Mouse (Mus musculus) limb, embryonic 14.5 days (tissue): Measurements from ENCODE around the gene Zfp90. TPM values are rescaled to one million over a fixed set of nuclear protein-coding genes. Genes with fewer than 3 reads are reported as not detected.

Experiments used
- ATAC-seq: fragments of 200-750 bp; cut with Nextera tagmentation; 2 replicates; pipeline ENCODE4 v1.8.0; 2017; ENCODE audit warnings: low read depth, moderate number of reproducible peaks, moderate TSS enrichment; ENCODE audit not compliant: low FRiP score
- DNase-seq: peaks from one replicate; pipeline ENCODE4 v3.0.0-alpha.2; 2015; ENCODE audit warnings: low spot score
- H3K27ac ChIP-seq: fragments of 300-500 bp; sonication (generic); replicated peaks from 2 replicates; pipeline ENCODE4 v1.5.1; 2014; ENCODE audit warnings: low read depth, mild to moderate bottlenecking, low read length, moderate library complexity, mixed read lengths
- H3K27me3 ChIP-seq: fragments of 300-500 bp; sonication (generic); 2 replicates; pipeline ENCODE4 v1.6.1; 2014; ENCODE audit warnings: low read length, mixed read lengths; ENCODE audit not compliant: control insufficient read depth, insufficient read depth
- H3K36me3 ChIP-seq: fragments of 300-500 bp; sonication (generic); 2 replicates; pipeline ENCODE4 v1.6.1; 2014; ENCODE audit warnings: mild to moderate bottlenecking, low read length, moderate library complexity, mixed read lengths; ENCODE audit not compliant: control insufficient read depth, insufficient read depth
- H3K4me1 ChIP-seq: fragments of 300-500 bp; sonication (generic); 2 replicates; pipeline ENCODE4 v1.6.1; 2014; ENCODE audit warnings: antibody characterized with exemption, low read length, mixed read lengths; ENCODE audit not compliant: control insufficient read depth, insufficient read depth
- H3K4me2 ChIP-seq: fragments of 300-500 bp; sonication (generic); replicated peaks from 2 replicates; pipeline ENCODE4 v1.6.1; 2014; ENCODE audit warnings: low read depth, mild to moderate bottlenecking, low read length, moderate library complexity; ENCODE audit not compliant: severe bottlenecking
- H3K4me3 ChIP-seq: fragments of 300-500 bp; sonication (generic); replicated peaks from 2 replicates; pipeline ENCODE4 v1.5.1; 2014; ENCODE audit warnings: low read length
- H3K9ac ChIP-seq: fragments of 300-500 bp; sonication (generic); 2 replicates; pipeline ENCODE4 v1.6.1; 2014; ENCODE audit warnings: mild to moderate bottlenecking, low read depth, low read length, moderate library complexity; ENCODE audit not compliant: severe bottlenecking
- H3K9me3 ChIP-seq: fragments of 300-500 bp; sonication (generic); 2 replicates; pipeline ENCODE4 v1.6.1; 2016; ENCODE audit warnings: low read length; ENCODE audit not compliant: control insufficient read depth
- POLR2A ChIP-seq: fragments of 200-500 bp; IDR thresholded peaks from 2 replicates; pipeline ENCODE4 v1.8.0; 2012; ENCODE audit warnings: inconsistent platforms, mild to moderate bottlenecking, moderate library complexity, borderline replicate concordance; ENCODE audit not compliant: insufficient read depth, insufficient read length; ENCODE audit errors: extremely low read depth
- WGBS: fragments of 180-500 bp; shearing (Covaris S2); extraction: QIAGEN DNeasy Blood & Tissue Kit; methylation state at CpG from one replicate; pipeline ENCODE4 v1.1.7; 2014; 5-methylcytosine and 5-hydroxymethylcytosine counted together
- polyA plus RNA-seq, 2 experiments: library from polyadenylated mRNA; depleted of rRNA in 1 of 2; stranded (reverse) in 1 of 2; unstranded in 1 of 2; fragments of >200 nt; fragmentation: Nextera tagmentation in 1 of 2; extraction: Ambion mirVana in 1 of 2; gene quantifications; 2 replicates each; pipeline versions ENCODE4 v1.2.1 to v1.2.3; 2012 to 2014

Zfp90 gene
- polyA plus RNA-seq, 2 experiments, result 19.7 to 20.6 TPM

DNA sequence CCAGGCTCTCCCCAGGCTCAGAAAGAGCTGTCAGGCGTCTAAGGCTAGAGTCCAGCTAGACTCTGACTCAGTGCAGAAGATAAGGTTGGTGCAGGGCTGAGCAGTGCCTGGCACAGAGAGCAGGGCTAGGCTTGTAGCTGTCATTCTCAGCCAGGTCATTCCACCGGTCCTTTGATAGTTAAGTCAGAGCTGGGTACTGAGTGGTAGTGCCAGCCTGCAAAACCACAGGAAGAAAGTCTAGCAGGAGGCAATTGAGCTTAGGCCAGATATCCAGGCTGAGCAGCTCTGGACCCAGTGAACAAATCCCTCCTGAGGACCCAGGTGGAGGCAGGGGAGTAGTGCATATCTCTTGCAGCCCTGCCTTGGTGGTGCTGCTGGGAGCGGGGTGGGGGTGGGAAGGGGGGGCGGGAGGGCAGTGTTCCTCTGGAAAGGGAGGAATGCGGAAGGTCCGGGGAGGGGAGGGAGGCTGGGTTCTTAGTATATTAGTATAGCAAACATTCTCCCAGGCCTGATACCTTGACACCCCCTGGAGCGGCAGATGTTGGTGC, 36.6 kb upstream of the Zfp90 start:
- Histone ChIP-seq H3K36me3 (no peaks in the 10 kb centered on the region), H3K9me3 (no peaks in the 10 kb centered on the region), H3K27me3 (no peaks in the 10 kb centered on the region), H3K4me2 (no peak overlapping the region), H3K9ac (no peak overlapping the region), H3K27ac (no peak overlapping the region), H3K4me3 (no peak overlapping the region), H3K4me1 (no peaks in the 10 kb centered on the region)
- no peak for TF ChIP-seq POLR2A
- WGBS, result 71% methylated on average over 6 of the region's 7 CpGs
- ATAC-seq (no peak), DNase-seq (no peak)

DNA sequence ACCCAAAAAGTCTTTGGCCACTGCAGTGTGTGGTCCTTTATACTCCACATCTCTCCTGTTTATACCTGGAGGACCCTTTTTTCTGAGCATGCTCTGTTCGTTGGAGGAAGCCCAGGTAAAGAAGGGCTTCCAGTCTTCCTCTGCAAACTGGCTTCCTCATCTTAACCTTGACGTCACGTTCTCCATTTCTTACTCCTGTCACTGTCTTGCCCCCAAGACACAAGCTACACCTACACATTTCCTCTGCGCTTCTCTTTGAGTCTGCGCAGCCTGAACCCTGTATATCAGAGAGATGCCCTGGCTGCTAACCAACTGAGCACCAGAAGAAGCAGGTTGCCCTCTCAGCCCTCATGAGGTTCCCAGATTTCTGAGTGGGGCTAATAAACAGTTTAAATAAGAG, 35.8 kb upstream of the Zfp90 start:
- no peaks in the 10 kb centered on the region for H3K4me1 ChIP-seq
- no peak overlapping the region for H3K4me2 ChIP-seq
- H3K27ac ChIP-seq, result no peak overlapping the region
- DNase-seq, result no peak
- H3K9me3 ChIP-seq, result no peaks in the 10 kb centered on the region
- no peaks in the 10 kb centered on the region for H3K27me3 ChIP-seq
- 83% methylated on average over 5 of the region's 5 CpGs for WGBS
- no peak overlapping the region for H3K4me3 ChIP-seq
- H3K36me3 ChIP-seq, result no peaks in the 10 kb centered on the region
- H3K9ac ChIP-seq, result no peak overlapping the region
- no peak for ATAC-seq
- no peak for TF ChIP-seq POLR2A

DNA sequence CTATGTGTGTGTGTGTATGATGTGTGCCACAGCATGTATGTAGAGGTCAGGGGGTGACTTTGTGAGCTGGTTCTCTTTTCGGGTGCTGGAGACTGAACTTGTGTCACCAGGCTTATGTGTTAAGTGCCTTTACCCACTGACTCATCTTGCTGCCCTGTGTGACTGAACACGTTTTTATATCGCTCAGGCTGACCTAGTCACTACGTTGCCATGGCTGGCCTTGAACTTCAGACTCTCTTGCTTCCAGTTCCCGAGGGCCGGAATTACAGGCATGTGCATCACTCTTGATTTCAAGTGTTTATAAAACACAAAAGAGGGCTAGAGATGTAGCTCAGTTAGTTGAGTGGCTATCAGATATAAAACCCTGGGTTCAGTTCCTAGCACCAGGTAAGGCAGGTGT, 34.1 kb upstream of the Zfp90 start:
- DNase-seq (no peak), ATAC-seq (no peak)
- no peaks in the 10 kb centered on the region for H3K4me1 ChIP-seq
- H3K9me3 ChIP-seq, result no peaks in the 10 kb centered on the region; the same call in 1 of the 2 replicates
- no peak for TF ChIP-seq POLR2A
- H3K27ac ChIP-seq, result no peak overlapping the region
- H3K4me3 ChIP-seq, result no peak overlapping the region
- WGBS, result 87% methylated on average over 6 of the region's 6 CpGs
- H3K36me3 ChIP-seq, result no peaks in the 10 kb centered on the region
- no peaks in the 10 kb centered on the region for H3K27me3 ChIP-seq
- H3K4me2 ChIP-seq, result no peak overlapping the region
- H3K9ac ChIP-seq, result no peak overlapping the region

DNA sequence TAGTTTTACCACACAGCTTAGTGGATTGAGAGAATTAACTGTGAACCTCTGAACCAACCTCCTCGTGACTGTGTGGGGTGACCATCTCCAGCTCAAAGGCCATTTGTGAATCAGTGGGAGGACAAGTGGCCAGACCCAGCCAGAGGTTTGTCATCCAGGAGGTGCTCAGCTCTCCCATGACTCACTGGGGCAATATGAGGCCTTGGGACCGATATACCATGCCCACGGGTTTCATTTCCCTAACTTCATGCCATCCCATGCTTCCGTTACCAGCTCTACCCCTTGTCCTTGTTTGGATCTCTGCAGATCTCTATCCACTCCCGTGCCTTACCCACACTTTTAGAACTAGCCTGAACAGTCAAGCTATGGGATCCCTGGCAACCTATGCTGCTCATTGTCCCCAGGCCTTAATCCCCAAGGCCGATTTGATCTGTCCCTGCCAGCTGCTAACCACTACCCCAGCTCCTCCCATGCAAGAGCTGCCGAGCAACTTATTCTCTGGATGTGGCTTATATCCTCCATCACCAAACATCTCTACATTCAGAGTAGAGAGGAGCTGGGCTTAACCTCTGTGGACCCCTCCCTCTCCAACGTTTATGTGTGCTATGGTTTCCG, 27.2 kb upstream of the Zfp90 start:
- no peak for DNase-seq
- no peak for ATAC-seq
- Histone ChIP-seq H3K9ac (no peak overlapping the region), H3K27me3 (no peaks in the 10 kb centered on the region), H3K27ac (no peak overlapping the region), H3K36me3 (no peaks in the 10 kb centered on the region), H3K4me1 (no peaks in the 10 kb centered on the region), H3K9me3 (no peaks in the 10 kb centered on the region; the same call in 1 of the 2 replicates), H3K4me3 (no peak overlapping the region), H3K4me2 (no peak overlapping the region)
- 84% methylated on average over 9 of the region's 9 CpGs for WGBS
- no peak for TF ChIP-seq POLR2A

DNA sequence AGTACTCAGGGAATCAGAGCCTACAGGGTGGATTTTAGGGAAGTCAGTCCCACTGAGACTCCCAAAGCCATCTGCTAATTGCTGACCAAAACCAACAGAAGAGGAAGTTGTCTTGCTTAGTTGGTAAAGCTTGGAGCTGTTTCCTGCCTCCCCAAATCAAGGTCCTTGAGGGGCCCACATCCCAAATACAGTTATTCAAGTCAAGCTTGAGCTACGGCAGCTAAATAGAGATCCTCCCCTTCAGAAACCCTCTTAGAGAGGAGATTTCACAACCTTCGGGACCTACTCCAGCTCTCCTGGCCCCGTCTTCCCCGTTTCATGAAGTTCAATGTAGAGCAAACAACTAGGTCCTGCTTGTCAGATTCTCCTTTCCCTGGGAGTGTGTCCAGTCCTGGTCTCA, 20.6 kb upstream of the Zfp90 start:
- no peak overlapping the region for H3K9ac ChIP-seq
- 85% methylated on average over 4 of the region's 4 CpGs for WGBS
- no peak for ATAC-seq
- H3K36me3 ChIP-seq, result no peaks in the 10 kb centered on the region
- H3K4me3 ChIP-seq, result no peak overlapping the region
- no peaks in the 10 kb centered on the region for H3K27me3 ChIP-seq
- DNase-seq, result no peak
- no peaks in the 10 kb centered on the region for H3K9me3 ChIP-seq
- H3K4me2 ChIP-seq, result no peak overlapping the region
- no peak overlapping the region for H3K27ac ChIP-seq
- TF ChIP-seq POLR2A, result no peak
- H3K4me1 ChIP-seq, result no peaks in the 10 kb centered on the region

DNA sequence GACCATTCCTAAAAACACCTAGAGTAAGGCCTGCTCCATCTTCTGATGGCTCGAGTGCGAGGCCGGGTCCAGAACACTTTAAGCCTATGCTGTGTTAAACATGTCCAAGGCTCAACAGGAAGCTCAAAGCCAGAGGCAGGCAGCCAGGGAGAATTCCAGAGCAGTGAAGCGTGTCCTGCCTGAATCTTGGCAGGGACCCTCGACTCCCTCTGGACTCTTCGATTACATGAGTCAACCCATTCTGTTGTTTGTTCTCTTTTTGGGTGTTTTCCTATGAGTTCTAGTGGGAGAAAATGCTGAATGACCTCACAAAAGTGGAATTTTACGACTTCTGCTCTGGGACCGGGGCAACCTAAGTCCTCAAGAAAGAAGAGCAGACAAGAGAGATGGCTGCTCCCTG, 15.4 kb upstream of the Zfp90 start:
- Histone ChIP-seq H3K9me3 (no peaks in the 10 kb centered on the region), H3K4me3 (no peak overlapping the region), H3K27me3 (no peaks in the 10 kb centered on the region), H3K36me3 (no peaks in the 10 kb centered on the region), H3K4me2 (0 out of 2 replicates have a peak overlapping the region, but pooled peaks have one; percentile 24), H3K27ac (peak overlapping the region; percentile 40), H3K9ac (no peak overlapping the region), H3K4me1 (peaks cover 8% of the 10 kb centered on the region; the same call in 1 of the 2 replicates)
- TF ChIP-seq POLR2A, result no peak
- WGBS, result 45% methylated on average over 8 of the region's 8 CpGs
- ATAC-seq (peak; percentile 84), DNase-seq (peak; percentile 91)
